Mouse (Mus musculus) liver, postnatal 0 days (tissue): ENCODE measurements around the gene Nlgn2. TPM values are rescaled to one million over a fixed set of nuclear protein-coding genes. Genes with fewer than 3 reads are reported as not detected.

Source experiments
- ATAC-seq: fragments of 200-750 bp; cut with Nextera tagmentation; 2 replicates; pipeline ENCODE4 v1.8.0; 2017; ENCODE audit warnings: mild to moderate bottlenecking, moderate library complexity
- DNase-seq: peaks from one replicate; pipeline ENCODE4 v3.0.0-alpha.2; 2016
- H3K27ac ChIP-seq: fragments of 300-500 bp; sonication (generic); 2 replicates; pipeline ENCODE4 v1.5.1; 2014; ENCODE audit warnings: antibody characterized with exemption, moderate library complexity, mild to moderate bottlenecking, low read depth
- H3K27me3 ChIP-seq: fragments of 300-500 bp; sonication (generic); 2 replicates; pipeline ENCODE4 v1.6.1; 2014; ENCODE audit warnings: low read length, control low read depth, mixed read lengths; ENCODE audit not compliant: insufficient read depth
- H3K36me3 ChIP-seq: fragments of 300-500 bp; sonication (generic); replicated peaks from 2 replicates; pipeline ENCODE4 v1.6.1; 2014; ENCODE audit warnings: mild to moderate bottlenecking, control low read depth, low read length, moderate library complexity, mixed read lengths; ENCODE audit not compliant: insufficient read depth
- H3K4me1 ChIP-seq: fragments of 300-500 bp; sonication (generic); 2 replicates; pipeline ENCODE4 v1.6.1; 2014; ENCODE audit warnings: antibody characterized with exemption, mild to moderate bottlenecking, control low read depth; ENCODE audit not compliant: insufficient read depth
- H3K4me2 ChIP-seq: fragments of 300-500 bp; sonication (generic); 2 replicates; pipeline ENCODE4 v1.6.1; 2014; ENCODE audit warnings: low read depth, mild to moderate bottlenecking, low read length, moderate library complexity, mixed read lengths
- H3K4me3 ChIP-seq: fragments of 300-500 bp; sonication (generic); 2 replicates; pipeline ENCODE4 v1.5.1; 2014; ENCODE audit warnings: low read depth, low read length
- H3K9ac ChIP-seq: fragments of 300-500 bp; sonication (generic); replicated peaks from 2 replicates; pipeline ENCODE4 v1.6.1; 2014; ENCODE audit warnings: mild to moderate bottlenecking, moderate library complexity
- H3K9me3 ChIP-seq: fragments of 300-500 bp; sonication (generic); 2 replicates; pipeline ENCODE4 v1.6.1; 2016; ENCODE audit warnings: mild to moderate bottlenecking, control low read depth, low read length, mixed read lengths
- CTCF ChIP-seq: sonication (generic); IDR thresholded peaks from 2 replicates; pipeline ENCODE4 v1.5.1; 2016; ENCODE audit warnings: antibody characterized with exemption, low read depth
- EP300 ChIP-seq: IDR thresholded peaks from 2 replicates; pipeline ENCODE4 v1.6.1; 2016; ENCODE audit warnings: antibody characterized with exemption, low read depth, mild to moderate bottlenecking
- WGBS: fragments of 180-500 bp; shearing (Covaris S2); extraction: QIAGEN DNeasy Blood & Tissue Kit; methylation state at CpG from one replicate; pipeline ENCODE4 v1.1.7; 2014; ENCODE audit not compliant: insufficient replicate concordance; 5-methylcytosine and 5-hydroxymethylcytosine counted together
- microRNA-seq: library from miRNA; unstranded; fragments of <30 nt; microRNA quantifications from one replicate; pipeline ENCODE4, GENCODE M21; 2016
- polyA plus RNA-seq: library from polyadenylated mRNA; unstranded; fragments of >200 nt; fragmentation: Nextera tagmentation; extraction: Ambion mirVana; gene quantifications from 2 replicates; pipeline ENCODE4 v1.2.1, GENCODE M21; 2015

Nlgn2 gene
- polyA plus RNA-seq, 1 experiment from 2014 or later: 0.60 TPM

DNA sequence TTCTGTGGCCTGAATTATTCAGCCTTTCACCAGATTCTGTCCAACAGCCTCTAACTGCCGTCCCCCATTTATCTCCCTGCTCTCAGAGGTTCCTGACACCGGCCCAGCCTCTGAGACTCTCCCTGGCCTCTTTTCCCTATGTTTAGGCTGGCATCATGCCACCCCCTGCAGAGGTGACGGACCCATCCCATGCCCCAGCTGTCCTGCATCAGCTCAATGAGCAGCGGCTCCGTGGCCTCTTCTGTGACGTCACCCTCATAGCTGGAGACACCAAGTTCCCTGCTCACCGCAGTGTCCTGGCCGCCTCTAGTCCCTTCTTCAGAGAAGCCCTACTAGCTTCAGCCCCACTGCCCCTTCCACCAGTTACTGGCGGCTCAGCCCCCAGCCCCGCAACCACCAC is 61.9 kb downstream of the Nlgn2 start:
- ATAC-seq (no peak), DNase-seq (no peak)
- 80% methylated on average over 10 of the region's 10 CpGs for WGBS

DNA sequence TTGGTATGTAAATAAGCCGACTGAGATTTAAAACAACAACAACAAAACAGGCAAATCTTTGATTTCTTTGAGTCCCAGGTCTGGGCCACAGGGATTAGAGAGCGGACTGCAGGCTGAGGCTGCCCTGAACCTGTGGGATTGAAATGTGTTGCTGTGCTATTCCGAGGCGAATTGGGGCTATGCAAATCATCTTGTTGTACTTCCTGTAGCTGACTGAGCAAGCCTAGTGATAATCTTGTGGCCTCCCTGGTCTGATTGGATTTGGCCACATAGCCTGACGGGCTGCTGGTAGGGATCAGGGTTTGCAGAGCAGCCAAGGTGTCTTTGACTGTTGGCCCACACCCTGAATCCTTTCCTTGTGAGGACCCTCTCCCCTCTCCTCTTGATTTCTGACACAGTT is 62.6 kb downstream of the Nlgn2 start:
- Histone ChIP-seq H3K4me2 (no peak overlapping the region), H3K27me3 (0 out of 2 replicates have a peak, but pooled peaks cover 3% of the 10 kb centered on the region), H3K36me3 (peaks cover 4% of the 10 kb centered on the region; the same call in 1 of the 2 replicates), H3K27ac (no peak overlapping the region), H3K9me3 (no peaks in the 10 kb centered on the region), H3K4me3 (no peak overlapping the region), H3K9ac (no peak overlapping the region), H3K4me1 (no peaks in the 10 kb centered on the region)
- ATAC-seq: no peak
- WGBS: 43% methylated on average over 5 of the region's 5 CpGs
- DNase-seq: no peak
- TF ChIP-seq CTCF (no peak), EP300 (no peak)

More for the DNA sequence above, 61.9 kb downstream of the Nlgn2 start:
- no peak overlapping the region for H3K4me3 ChIP-seq
- 0 out of 2 replicates have a peak, but pooled peaks cover 4% of the 10 kb centered on the region for H3K27me3 ChIP-seq
- no peak overlapping the region for H3K27ac ChIP-seq
- no peak overlapping the region for H3K4me2 ChIP-seq
- H3K4me1 ChIP-seq: no peaks in the 10 kb centered on the region
- H3K9me3 ChIP-seq: no peaks in the 10 kb centered on the region
- peaks cover 3% of the 10 kb centered on the region; the same call in 1 of the 2 replicates for H3K36me3 ChIP-seq
- TF ChIP-seq CTCF: no peak
- no peak for TF ChIP-seq EP300
- no peak overlapping the region for H3K9ac ChIP-seq

Small RNA genes within 50 kb of the gene (microRNA-seq; reads per million reads assigned to microRNA genes)
- gene Mir6924: not detected

Other genes starting within 250 kb of the Nlgn2 start
- 4.0 and 5.3 TPM in 2 replicates for gene Atp1b2, start 231.8 kb downstream of the Nlgn2 start, polyA plus RNA-seq
- 4.3 and 4.7 TPM in 2 replicates for gene Shbg, start 219.9 kb downstream of the Nlgn2 start, polyA plus RNA-seq
- gene Sat2, start 215.8 kb downstream of the Nlgn2 start, polyA plus RNA-seq: 15.2 and 18.7 TPM in 2 replicates
- gene Fxr2, start 204.8 kb downstream of the Nlgn2 start, polyA plus RNA-seq: 6.8 TPM in 2 replicates
- 0.13 TPM in 1 of 2 replicates, not detected in the other for gene Sox15, start 182.5 kb downstream of the Nlgn2 start, polyA plus RNA-seq
- 36.9 and 41.0 TPM in 2 replicates for gene Mpdu1, start 175.1 kb downstream of the Nlgn2 start, polyA plus RNA-seq
- 30.1 and 32.5 TPM in 2 replicates for gene Cd68, start 171.6 kb downstream of the Nlgn2 start, polyA plus RNA-seq
- gene Eif4a1, start 165.4 kb downstream of the Nlgn2 start, polyA plus RNA-seq: 199 and 203 TPM in 2 replicates
- 14.5 and 15.2 TPM in 2 replicates for gene Senp3, start 155.7 kb downstream of the Nlgn2 start, polyA plus RNA-seq
- gene Tnfsf13, start 152.0 kb downstream of the Nlgn2 start, polyA plus RNA-seq: 0.46 and 0.83 TPM in 2 replicates
- 2.8 and 3.6 TPM in 2 replicates for gene Tnfsf12, start 141.9 kb downstream of the Nlgn2 start, polyA plus RNA-seq
- gene Tnfsfm13, start 141.7 kb downstream of the Nlgn2 start, polyA plus RNA-seq: 1.1 and 1.4 TPM in 2 replicates
- 6.6 and 6.8 TPM in 2 replicates for gene Polr2a, start 79.1 kb downstream of the Nlgn2 start, polyA plus RNA-seq
- gene Slc35g3, start 75.8 kb downstream of the Nlgn2 start, polyA plus RNA-seq: not detected in 2 replicates
- gene Zbtb4, start 71.9 kb downstream of the Nlgn2 start, polyA plus RNA-seq: 0.67 and 0.75 TPM in 2 replicates
- 0.73 and 0.76 TPM in 2 replicates for gene Chrnb1, start 41.8 kb downstream of the Nlgn2 start, polyA plus RNA-seq
- gene Fgf11, start 35.9 kb downstream of the Nlgn2 start, polyA plus RNA-seq: 0.04 and 0.07 TPM in 2 replicates
- gene Tmem102, start 32.2 kb downstream of the Nlgn2 start, polyA plus RNA-seq: 4.4 and 4.8 TPM in 2 replicates
- gene Gm39566, start 22.5 kb downstream of the Nlgn2 start, polyA plus RNA-seq: not detected in 2 replicates
- gene Spem2, start 19.3 kb downstream of the Nlgn2 start, polyA plus RNA-seq: not detected in 2 replicates
- gene Spem1, start 15.6 kb downstream of the Nlgn2 start, polyA plus RNA-seq: not detected in 2 replicates
- 412 and 418 TPM in 2 replicates for gene Tmem256, start 730 bp upstream of the Nlgn2 start, polyA plus RNA-seq
- gene Plscr3, start 8.6 kb upstream of the Nlgn2 start, polyA plus RNA-seq: 20.8 and 23.1 TPM in 2 replicates
- gene Tnk1, start 20.9 kb upstream of the Nlgn2 start, polyA plus RNA-seq: 0.28 and 0.69 TPM in 2 replicates
- not detected in 2 replicates for gene Tmem95, start 40.2 kb upstream of the Nlgn2 start, polyA plus RNA-seq
- 0.92 and 0.95 TPM in 2 replicates for gene Kctd11, start 43.6 kb upstream of the Nlgn2 start, polyA plus RNA-seq
- gene Acap1, start 57.8 kb upstream of the Nlgn2 start, polyA plus RNA-seq: 6.5 and 7.1 TPM in 2 replicates
- gene 2810408A11Rik, start 63.2 kb upstream of the Nlgn2 start, polyA plus RNA-seq: 0.90 and 1.2 TPM in 2 replicates
- 1.0 and 1.4 TPM in 2 replicates for gene Neurl4, start 63.3 kb upstream of the Nlgn2 start, polyA plus RNA-seq
- gene Gps2, start 76.1 kb upstream of the Nlgn2 start, polyA plus RNA-seq: 46.1 and 48.9 TPM in 2 replicates
- 872 and 914 TPM in 2 replicates for gene Eif5a, start 84.2 kb upstream of the Nlgn2 start, polyA plus RNA-seq
- not detected in 2 replicates for gene Ybx2, start 98.0 kb upstream of the Nlgn2 start, polyA plus RNA-seq
- gene Slc2a4, start 110.4 kb upstream of the Nlgn2 start, polyA plus RNA-seq: 7.7 and 10.4 TPM in 2 replicates
- 4.1 and 4.4 TPM in 2 replicates for gene Cldn7, start 127.0 kb upstream of the Nlgn2 start, polyA plus RNA-seq
- gene Ctdnep1, start 143.4 kb upstream of the Nlgn2 start, polyA plus RNA-seq: 8.4 and 9.7 TPM in 2 replicates
- gene Elp5, start 144.7 kb upstream of the Nlgn2 start, polyA plus RNA-seq: 40.6 and 42.9 TPM in 2 replicates
- 305 and 324 TPM in 2 replicates for gene Gabarap, start 153.4 kb upstream of the Nlgn2 start, polyA plus RNA-seq
- gene Phf23, start 158.0 kb upstream of the Nlgn2 start, polyA plus RNA-seq: 19.5 and 25.5 TPM in 2 replicates
- gene Dvl2, start 162.8 kb upstream of the Nlgn2 start, polyA plus RNA-seq: 2.7 and 3.4 TPM in 2 replicates
- gene Acadvl, start 177.6 kb upstream of the Nlgn2 start, polyA plus RNA-seq: 345 and 367 TPM in 2 replicates
- gene Dlg4, start 179.2 kb upstream of the Nlgn2 start, polyA plus RNA-seq: 0.58 and 0.61 TPM in 2 replicates
- 458 and 462 TPM in 2 replicates for gene Asgr1, start 216.3 kb upstream of the Nlgn2 start, polyA plus RNA-seq